Mouse (Mus musculus) cerebellum, adult 2 months (tissue): Measurements from ENCODE around the gene Mllt10. TPM values are rescaled to one million over a fixed set of nuclear protein-coding genes. Genes with fewer than 3 reads are reported as not detected.

Source experiments
- DNase-seq, 2 experiments: peaks; one replicate each; pipeline ENCODE4 v3.0.0; 2021
- H3K27ac ChIP-seq: fragments of 200-500 bp; 2 replicates; pipeline ENCODE4 v1.5.1; 2012; ENCODE audit warnings: low read length, control low read depth, inconsistent platforms; ENCODE audit not compliant: insufficient read depth
- H3K27me3 ChIP-seq: fragments of 200-500 bp; 2 replicates; pipeline ENCODE4 v1.6.1; 2012; ENCODE audit warnings: inconsistent platforms, mild to moderate bottlenecking, low read length, moderate library complexity; ENCODE audit not compliant: control insufficient read depth, insufficient read depth
- H3K4me1 ChIP-seq: fragments of 200-500 bp; 2 replicates; pipeline ENCODE4 v1.6.1; 2011; ENCODE audit warnings: low read length; ENCODE audit not compliant: control insufficient read depth, insufficient read depth
- H3K4me3 ChIP-seq: fragments of 200-500 bp; replicated peaks from 2 replicates; pipeline ENCODE3; 2011; ENCODE audit warnings: mild to moderate bottlenecking, low read depth, low read length, control low read depth; ENCODE audit not compliant: insufficient read depth
- CTCF ChIP-seq: fragments of 200-500 bp; IDR thresholded peaks from 2 replicates; pipeline ENCODE4 v1.5.1; 2011; ENCODE audit warnings: low read depth, mild to moderate bottlenecking, control low read depth, low read length, moderate library complexity, borderline replicate concordance; ENCODE audit not compliant: insufficient read depth
- POLR2A ChIP-seq: fragments of 200-500 bp; IDR thresholded peaks from 2 replicates; pipeline ENCODE4 v1.6.1; 2011; ENCODE audit warnings: low read length, control low read depth, borderline replicate concordance; ENCODE audit not compliant: insufficient read depth
- WGBS: fragments of 180-500 bp; shearing (Covaris S2); methylation state at CpG from one replicate; pipeline ENCODE4 v1.1.7; 2018; 5-methylcytosine and 5-hydroxymethylcytosine counted together
- polyA plus RNA-seq: library from polyadenylated mRNA; depleted of rRNA; stranded (reverse); fragments of >200 nt; gene quantifications from 2 replicates; pipeline ENCODE4 v1.2.3, GENCODE M21; 2012

Gene Mllt10
- polyA plus RNA-seq, 1 experiment, result 45.6 TPM

DNA sequence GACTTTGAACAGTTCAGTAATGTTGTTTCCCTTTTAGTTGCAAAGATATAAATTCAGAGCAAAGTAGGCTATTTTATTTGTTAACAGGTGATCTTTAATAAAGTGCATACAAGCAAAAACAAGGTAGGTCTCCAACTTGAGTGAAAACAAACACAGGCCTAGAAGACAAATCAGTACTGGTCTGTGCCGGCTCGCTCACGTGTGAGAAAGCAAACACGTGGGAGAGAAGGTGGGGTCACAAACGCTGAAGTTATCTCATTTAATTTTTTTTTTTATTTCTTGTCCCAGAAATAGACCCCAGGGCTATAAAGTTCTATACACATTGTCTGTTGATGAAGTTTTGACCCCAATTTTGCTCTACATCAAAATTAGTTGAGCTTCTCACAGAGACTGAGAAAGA lies 29.9 kb upstream of the Mllt10 start:
- 96% methylated on average over 5 of the region's 5 CpGs for WGBS
- DNase-seq, result no peak
- Histone ChIP-seq H3K4me1 (no peaks in the 10 kb centered on the region), H3K4me3 (no peak overlapping the region), H3K27ac (no peak overlapping the region), H3K27me3 (no peaks in the 10 kb centered on the region)
- TF ChIP-seq POLR2A, result no peak
- TF ChIP-seq CTCF, result no peak

DNA sequence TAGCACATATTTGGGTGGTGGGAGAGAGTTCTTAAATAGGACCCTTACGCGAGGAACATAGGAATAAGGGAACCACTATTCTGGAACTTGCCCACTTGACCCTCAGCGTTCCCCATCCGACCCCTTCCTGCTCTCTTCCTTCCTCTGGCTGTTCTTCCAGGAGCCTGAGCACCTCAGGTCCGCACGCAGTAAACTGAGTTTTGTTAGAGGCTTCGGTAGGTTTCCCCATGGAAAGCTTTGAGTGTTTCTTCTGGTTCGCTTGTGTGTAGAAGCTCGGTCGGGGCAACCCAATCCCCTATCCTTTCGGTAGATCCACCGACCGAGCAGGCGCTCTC lies 29.3 kb upstream of the Mllt10 start:
- 11% methylated on average over 14 of the region's 14 CpGs for WGBS
- TF ChIP-seq CTCF (no peak), POLR2A (no peak)
- DNase-seq, result no peak
- Histone ChIP-seq H3K27ac (no peak overlapping the region), H3K27me3 (no peaks in the 10 kb centered on the region), H3K4me1 (no peaks in the 10 kb centered on the region), H3K4me3 (peak overlapping the region; percentile 69)

DNA sequence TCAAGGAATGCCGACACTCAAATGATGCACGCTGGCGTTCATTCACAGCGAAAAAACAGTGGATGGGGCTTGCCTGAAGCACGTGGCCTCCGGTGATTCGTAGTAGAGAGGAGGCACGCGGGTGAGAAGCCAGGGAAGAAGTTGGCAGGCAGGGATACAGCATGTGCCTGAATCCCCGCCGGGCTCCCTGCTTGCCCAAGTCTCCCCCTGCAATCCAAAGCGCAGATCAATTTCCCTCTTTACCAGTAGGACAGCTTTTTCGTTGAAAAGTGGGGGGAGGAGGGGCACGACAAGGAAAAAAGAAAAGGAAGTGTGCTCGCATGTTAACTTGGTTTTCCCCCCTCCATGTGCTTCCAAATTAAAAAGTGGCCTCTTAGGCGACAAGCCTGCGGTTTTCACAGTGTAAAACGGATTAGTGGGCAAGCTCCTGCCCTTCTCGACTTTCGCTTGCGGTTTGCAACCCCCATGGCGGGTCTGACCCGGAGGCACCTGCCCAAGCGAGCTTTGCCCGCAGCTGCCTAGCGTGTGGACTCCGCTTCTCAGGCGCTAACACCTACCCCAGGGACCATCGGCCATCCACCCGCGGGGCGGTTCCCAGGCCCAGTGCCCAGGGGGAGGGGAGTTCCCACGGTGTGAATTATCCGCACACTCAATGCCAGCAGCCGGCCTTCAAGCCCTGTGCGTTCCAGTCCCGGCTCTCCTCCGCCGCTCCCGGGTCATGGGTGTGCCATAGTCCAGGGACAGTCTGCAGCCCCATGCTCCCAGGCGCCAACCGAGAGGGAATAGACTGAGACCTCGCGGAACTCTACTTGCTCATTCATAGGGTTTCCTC lies 28.7 kb upstream of the Mllt10 start:
- DNase-seq, result peak; percentile 56 to 60
- TF ChIP-seq CTCF (no peak), POLR2A (no peak)
- no peaks in the 10 kb centered on the region for H3K4me1 ChIP-seq
- H3K27ac ChIP-seq, result no peak overlapping the region
- H3K27me3 ChIP-seq, result no peaks in the 10 kb centered on the region
- under 1% methylated on average over 44 of the region's 44 CpGs for WGBS
- H3K4me3 ChIP-seq, result peak overlapping the region; percentile 69

DNA sequence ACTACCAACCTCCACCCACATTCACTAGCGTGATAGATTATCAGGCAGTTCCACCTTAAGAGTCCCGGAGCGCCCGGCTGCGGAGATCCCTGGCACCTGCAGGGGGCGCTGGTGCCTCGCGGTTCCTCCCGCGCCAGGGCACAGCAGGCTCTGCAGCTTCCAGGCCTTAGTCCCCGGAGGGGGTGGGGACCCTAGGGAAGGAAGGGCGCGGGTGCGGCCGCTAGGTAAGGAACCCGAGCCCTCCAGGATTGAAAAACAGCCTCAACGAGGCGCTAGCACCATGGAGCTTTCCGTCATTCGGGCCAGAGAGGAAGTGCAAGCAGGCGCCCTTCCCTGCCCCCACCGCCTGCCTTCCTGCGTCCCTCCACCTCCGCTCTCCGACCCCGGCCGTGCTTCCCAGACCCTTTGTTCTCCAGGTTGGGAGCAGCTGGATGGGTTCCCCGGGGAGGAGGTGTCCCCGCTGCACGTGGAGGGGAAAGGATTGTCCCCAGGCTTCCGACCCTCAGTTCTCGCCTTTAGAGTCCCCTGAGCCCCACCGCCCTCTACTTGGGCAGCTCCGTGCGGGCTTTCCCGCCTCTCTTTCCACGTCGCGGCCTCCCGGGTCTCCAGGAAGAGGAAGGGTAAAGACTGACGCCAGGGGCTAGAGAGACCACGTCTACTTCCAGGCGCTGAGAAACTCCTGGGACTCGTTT lies 27.4 kb upstream of the Mllt10 start:
- Histone ChIP-seq H3K27me3 (no peaks in the 10 kb centered on the region), H3K4me3 (peak overlapping the region; percentile 69), H3K4me1 (no peaks in the 10 kb centered on the region), H3K27ac (peak overlapping the region; percentile 93)
- peak; percentile 91 to 96 for DNase-seq
- peak; percentile 24; the same call in 1 of the 2 replicates for TF ChIP-seq POLR2A
- TF ChIP-seq CTCF, result peak; percentile 83
- WGBS, result under 1% methylated on average over 44 of the region's 44 CpGs

DNA sequence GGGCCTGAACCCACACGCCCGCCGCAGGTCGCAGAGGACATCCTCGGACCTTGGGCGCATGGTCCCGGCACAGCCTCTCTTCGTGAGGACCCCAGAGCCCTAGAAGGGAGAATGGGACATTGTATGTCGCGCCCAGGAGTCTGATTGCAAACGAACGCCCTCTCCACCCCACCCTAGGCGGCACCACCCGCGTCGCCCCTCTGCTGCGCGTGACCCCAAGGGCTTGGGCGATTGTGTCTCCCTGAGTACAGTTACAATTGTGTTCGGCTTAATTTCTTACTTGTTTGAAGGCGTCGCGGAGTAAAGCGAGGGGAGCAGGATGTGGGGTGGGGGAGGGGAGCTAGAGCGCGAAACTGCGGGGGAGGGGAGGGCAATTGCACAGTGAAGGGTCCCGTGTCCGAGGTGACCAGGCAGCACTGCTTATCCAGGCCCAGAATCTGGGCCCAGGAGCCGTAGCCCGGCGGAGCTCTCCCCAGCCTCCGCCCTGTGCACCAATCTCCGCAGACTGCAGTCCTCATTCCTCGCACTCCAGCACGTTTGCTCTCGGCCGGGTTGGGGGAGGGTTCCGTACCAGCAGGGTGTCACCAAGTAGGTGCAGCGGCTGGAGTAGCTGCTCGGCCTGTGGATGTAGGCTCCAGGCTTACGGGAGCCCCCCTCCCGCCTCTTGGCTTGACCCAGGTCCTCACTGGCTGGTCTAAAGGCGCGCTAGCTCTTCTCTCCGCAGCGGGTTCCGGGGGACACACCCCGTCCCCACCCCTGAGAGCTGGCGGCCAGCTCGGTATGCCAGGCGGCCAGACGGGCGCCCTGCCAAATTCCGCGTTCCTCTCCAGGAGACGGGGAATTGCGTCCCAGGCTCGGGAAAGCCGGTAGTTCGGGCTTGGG lies 26.7 kb upstream of the Mllt10 start:
- TF ChIP-seq POLR2A (peak; percentile 49; the same call in 1 of the 2 replicates), CTCF (no peak)
- H3K27me3 ChIP-seq, result no peaks in the 10 kb centered on the region
- under 1% methylated on average over 61 of the region's 61 CpGs for WGBS
- H3K27ac ChIP-seq, result peak overlapping the region; percentile 93
- peak overlapping the region; percentile 69 for H3K4me3 ChIP-seq
- no peaks in the 10 kb centered on the region for H3K4me1 ChIP-seq
- DNase-seq, result peak; percentile 90 to 91

DNA sequence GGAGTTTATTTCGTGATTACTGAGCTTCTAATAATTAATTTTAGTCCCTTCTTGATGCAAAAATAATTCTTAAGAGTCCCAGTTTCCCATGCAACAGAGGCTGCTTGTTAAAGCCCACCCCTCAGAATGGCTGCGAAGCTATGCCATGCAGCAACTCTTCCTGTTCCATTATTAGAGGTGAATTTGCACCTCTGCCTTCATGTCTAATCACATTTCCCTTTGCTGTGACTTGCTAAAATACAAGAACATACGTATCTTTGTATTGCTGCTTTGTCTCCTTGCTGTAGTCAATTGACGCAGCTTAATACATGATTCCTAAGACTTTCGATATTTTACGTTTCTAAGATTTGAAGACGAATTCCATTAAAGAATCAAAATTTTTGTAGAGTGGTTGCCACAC lies 25.4 kb upstream of the Mllt10 start:
- DNase-seq, result no peak
- no peaks in the 10 kb centered on the region for H3K27me3 ChIP-seq
- H3K4me1 ChIP-seq, result no peaks in the 10 kb centered on the region
- 99% methylated on average over 7 of the region's 7 CpGs for WGBS
- TF ChIP-seq POLR2A, result no peak
- no peak for TF ChIP-seq CTCF
- no peak overlapping the region for H3K27ac ChIP-seq
- H3K4me3 ChIP-seq, result no peak overlapping the region

- DNase-seq, result no peak
- TF ChIP-seq POLR2A (no peak), CTCF (no peak)
- WGBS, result 96% methylated on average over 8 of the region's 8 CpGs
- Histone ChIP-seq H3K27me3 (no peaks in the 10 kb centered on the region), H3K4me3 (no peak overlapping the region), H3K27ac (no peak overlapping the region), H3K4me1 (no peaks in the 10 kb centered on the region)
Observed at GRCm38 (mm10) chr2:18030581-18030980, 24.5 kb upstream of the Mllt10 start.
